Mouse (Mus musculus) embryonic fibroblast, embryonic 13.5 days (primary cell): ENCODE data around the gene Cav2.

Experiments
- CTCF ChIP-seq: IDR thresholded peaks from 2 replicates; pipeline ENCODE4 v1.5.1; 2011; ENCODE audit warnings: mild to moderate bottlenecking, control low read depth, low read length, moderate library complexity, borderline replicate concordance; ENCODE audit not compliant: insufficient read depth
- POLR2A ChIP-seq: IDR thresholded peaks from 2 replicates; pipeline ENCODE4 v1.6.1; 2011; ENCODE audit warnings: low read depth, mild to moderate bottlenecking, control low read depth, low read length, moderate library complexity

DNA sequence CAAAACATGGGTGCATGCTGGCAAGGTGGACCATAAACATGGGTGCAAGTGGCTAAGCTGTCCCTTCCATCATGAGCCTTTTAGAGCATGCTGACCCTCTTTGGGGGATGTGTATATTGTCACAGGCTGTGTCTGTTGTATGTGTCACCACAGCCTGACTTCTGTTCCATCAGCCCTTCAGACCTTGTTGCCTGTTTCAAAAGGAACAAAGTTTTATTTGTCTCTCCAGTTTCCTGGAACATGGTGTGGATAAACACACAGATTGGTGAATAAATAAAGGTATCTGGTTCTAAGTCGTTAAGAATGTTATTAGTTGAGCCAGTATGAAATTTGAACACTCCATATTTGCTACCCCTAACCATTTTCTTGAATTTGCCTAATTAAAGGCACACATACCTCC is 29.0 kb upstream of the Cav2 start:
- TF ChIP-seq POLR2A = no peak
- TF ChIP-seq CTCF = no peak
